Mouse (Mus musculus) myocyte (in vitro differentiated cells): ENCODE results near the gene Jdp2. TPM values are rescaled to one million over a fixed set of nuclear protein-coding genes. Genes with fewer than 3 reads are reported as not detected.

Experiments used
- H3K27me3 ChIP-seq: one replicate; pipeline ENCODE4 v1.6.1; 2011; ENCODE audit not compliant: control insufficient read depth, insufficient read depth, insufficient read length
- H3K36me3 ChIP-seq: one replicate; pipeline ENCODE4 v1.6.1; 2011; ENCODE audit not compliant: control insufficient read depth, insufficient read depth
- H3K4me2 ChIP-seq: one replicate; pipeline ENCODE4 v1.6.1; 2011; ENCODE audit warnings: low read depth, control low read depth
- H3K4me3 ChIP-seq: one replicate; pipeline ENCODE4 v1.5.1; 2011; ENCODE audit warnings: mild to moderate bottlenecking, control low read depth, moderate library complexity
- H3K79me2 ChIP-seq: one replicate; pipeline ENCODE4 v1.6.1; 2011; ENCODE audit not compliant: control insufficient read depth, insufficient read depth
- H3ac ChIP-seq: one replicate; pipeline ENCODE4 v1.6.1; 2011; ENCODE audit not compliant: control insufficient read depth, insufficient read length
- CEBPB ChIP-seq: IDR thresholded peaks from 2 replicates; pipeline ENCODE4 v1.6.1; 2011; ENCODE audit warnings: mild to moderate bottlenecking, moderate library complexity; ENCODE audit not compliant: poor library complexity, insufficient read depth, severe bottlenecking
- E2F4 ChIP-seq: IDR thresholded peaks from one replicate; pipeline ENCODE4 v1.6.1; 2011; ENCODE audit warnings: mild to moderate bottlenecking, control low read depth, moderate library complexity; ENCODE audit not compliant: insufficient read depth
- MAX ChIP-seq: IDR thresholded peaks from one replicate; pipeline ENCODE4 v1.6.1; 2011; ENCODE audit warnings: low read depth, mild to moderate bottlenecking, control low read depth
- MYOD1 ChIP-seq, 3 experiments: IDR thresholded peaks; one replicate each; pipeline ENCODE4 v1.6.1; 2011; ENCODE audit warnings: control low read depth in 2 of 3, low read depth in 2 of 3, mild to moderate bottlenecking in 2 of 3, moderate library complexity in 1 of 3; ENCODE audit not compliant: insufficient read length in 2 of 3, control insufficient read depth in 1 of 3
- MYOG ChIP-seq, 3 experiments: IDR thresholded peaks; one replicate each; pipeline ENCODE4 v1.6.1; 2011; ENCODE audit warnings: control low read depth in 2 of 3, low read depth in 2 of 3, mild to moderate bottlenecking in 2 of 3; ENCODE audit not compliant: insufficient read length in 2 of 3, control insufficient read depth in 1 of 3, insufficient read depth in 1 of 3
- POLR2A ChIP-seq: IDR thresholded peaks from one replicate; pipeline ENCODE4 v1.6.1; 2011; ENCODE audit warnings: low read depth, mild to moderate bottlenecking, control low read depth, moderate library complexity; ENCODE audit not compliant: insufficient read length
- POLR2AphosphoS2 ChIP-seq: IDR thresholded peaks from one replicate; pipeline ENCODE4 v1.6.1; 2011; ENCODE audit warnings: low read depth, control low read depth; ENCODE audit not compliant: insufficient read length
- REST ChIP-seq: IDR thresholded peaks from one replicate; pipeline ENCODE4 v1.6.1; 2011; ENCODE audit warnings: mild to moderate bottlenecking, control low read depth, moderate library complexity; ENCODE audit not compliant: insufficient read depth, insufficient read length
- SRF ChIP-seq: IDR thresholded peaks from one replicate; pipeline ENCODE4 v1.6.1; 2011; ENCODE audit warnings: low read depth; ENCODE audit not compliant: control insufficient read depth, insufficient read length
- TCF12 ChIP-seq: IDR thresholded peaks from one replicate; pipeline ENCODE4 v1.6.1; 2011; ENCODE audit warnings: mild to moderate bottlenecking, control low read depth; ENCODE audit not compliant: poor library complexity, insufficient read depth, severe bottlenecking
- TCF3 ChIP-seq: IDR thresholded peaks from one replicate; pipeline ENCODE4 v1.6.1; 2011; ENCODE audit warnings: low read depth, control low read depth; ENCODE audit not compliant: insufficient read length
- USF1 ChIP-seq: IDR thresholded peaks from one replicate; pipeline ENCODE4 v1.6.1; 2011; ENCODE audit warnings: low read depth, mild to moderate bottlenecking, control low read depth, moderate library complexity
- polyA plus RNA-seq: library from polyadenylated mRNA; unstranded; fragments of >200 nt; fragmentation: generic; extraction: Trizol; gene quantifications from one replicate; pipeline ENCODE4 v1.2.1, GENCODE M21; 2012; ENCODE audit warnings: missing spikeins

Gene Jdp2
- polyA plus RNA-seq, 1 experiment, result 72.9 TPM

DNA sequence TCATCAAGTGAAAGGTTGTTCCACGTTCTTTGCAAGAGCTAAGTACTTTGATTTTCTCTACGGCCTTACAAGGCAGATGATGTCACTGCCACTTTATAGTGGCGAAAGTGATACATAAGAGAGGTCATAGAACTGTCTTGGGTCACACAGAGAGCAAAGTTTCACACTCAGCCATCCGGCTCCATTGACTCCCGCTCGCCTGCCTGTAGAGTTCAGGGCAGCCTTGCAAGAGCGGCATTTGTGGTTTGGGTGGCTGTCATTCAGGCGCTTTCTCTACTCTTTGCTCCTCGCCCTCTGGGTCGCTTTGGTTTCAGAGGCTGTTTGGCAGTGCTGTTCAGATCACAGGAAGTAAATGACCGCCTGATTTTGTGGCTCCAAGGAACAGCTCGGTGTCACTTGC is 4.0 kb downstream of the Jdp2 start:
- H3K79me2 ChIP-seq, result peaks cover 77% of the 10 kb centered on the region
- H3K36me3 ChIP-seq, result peaks cover 15% of the 10 kb centered on the region
- peak overlapping the region; percentile 99 for H3K4me2 ChIP-seq
- TF ChIP-seq E2F4, result no peak
- TF ChIP-seq REST, result no peak
- H3K27me3 ChIP-seq, result no peaks in the 10 kb centered on the region
- no peak overlapping the region for H3ac ChIP-seq
- H3K4me3 ChIP-seq, result peak overlapping the region; percentile 95

DNA sequence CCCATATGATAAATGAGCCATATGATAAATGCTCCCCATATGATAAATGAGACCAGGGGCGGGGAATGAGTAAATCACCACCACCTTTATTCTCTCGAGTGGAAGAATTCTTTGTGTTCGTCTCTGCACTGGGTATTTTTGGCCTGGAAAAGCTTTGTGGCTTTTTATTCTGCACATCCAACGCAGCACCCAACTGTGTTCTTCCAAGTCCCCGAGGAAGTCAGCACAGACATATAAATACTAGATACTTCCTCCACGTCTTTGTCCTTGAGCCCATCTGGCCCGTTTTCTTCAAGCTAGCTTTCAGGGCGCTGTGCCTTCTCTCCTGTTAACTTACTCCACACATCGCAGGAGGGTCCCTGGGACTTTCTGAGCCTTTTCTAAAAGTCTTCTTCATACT is 4.9 kb downstream of the Jdp2 start:
- Histone ChIP-seq H3K27me3 (no peaks in the 10 kb centered on the region), H3K79me2 (peaks cover 87% of the 10 kb centered on the region), H3K4me2 (peak overlapping the region; percentile 99), H3ac (no peak overlapping the region), H3K36me3 (peaks cover 22% of the 10 kb centered on the region), H3K4me3 (peak overlapping the region; percentile 95)
- TF ChIP-seq POLR2A, result no peak
- TF ChIP-seq SRF, result no peak
- no peak for TF ChIP-seq MYOG (IDR thresholded peaks at IDR 0.05; ENCODE audit: control insufficient read depth in 1 of 3, insufficient read depth in 1 of 3, insufficient read length in 2 of 3, low read depth in 2 of 3)
- TF ChIP-seq POLR2AphosphoS2, result no peak
- no peak for TF ChIP-seq MAX
- TF ChIP-seq TCF12, result no peak
- TF ChIP-seq CEBPB, result no peak
- TF ChIP-seq TCF3, result no peak
- TF ChIP-seq USF1, result no peak
- no peak for TF ChIP-seq MYOD1 (IDR thresholded peaks at IDR 0.05; ENCODE audit: control insufficient read depth in 1 of 3, insufficient read length in 2 of 3, low read depth in 2 of 3)
- TF ChIP-seq REST, result no peak
- no peak for TF ChIP-seq E2F4

DNA sequence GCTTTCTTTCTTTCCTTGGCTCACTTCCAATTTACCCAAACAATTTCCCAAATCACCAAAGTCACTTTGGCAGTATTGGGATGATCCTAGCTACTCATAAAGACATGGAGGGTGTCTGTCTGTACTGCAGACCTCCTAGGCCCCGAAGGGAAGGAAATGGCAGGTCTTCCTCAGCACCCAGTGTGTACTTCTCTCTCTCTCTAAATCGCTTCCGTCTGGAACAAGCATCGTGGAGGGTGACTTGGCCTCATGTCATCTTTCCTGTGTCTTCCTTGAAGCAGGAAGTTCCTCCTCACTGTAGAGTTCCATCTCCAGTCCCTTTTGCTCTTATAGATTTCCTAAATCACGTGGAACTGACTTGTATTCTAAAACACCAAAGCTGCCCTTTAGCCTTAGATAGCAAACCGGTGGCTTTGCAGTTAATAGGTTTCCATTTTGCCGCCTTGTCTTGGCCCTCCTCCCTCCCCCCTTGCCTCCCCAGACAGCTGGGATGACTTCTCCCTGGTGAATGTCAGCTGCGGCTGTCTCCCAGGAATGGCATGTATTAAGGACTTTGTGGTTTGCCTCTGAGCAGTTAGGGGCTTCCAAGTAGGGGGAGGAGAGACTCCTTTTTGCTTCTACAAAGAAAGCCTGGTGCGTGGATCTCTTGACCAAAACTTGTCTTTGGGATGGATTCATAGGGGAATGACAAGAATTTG is 5.6 kb downstream of the Jdp2 start:
- Histone ChIP-seq H3K27me3 (no peaks in the 10 kb centered on the region), H3K4me2 (peak overlapping the region; percentile 99)
- TF ChIP-seq CEBPB (0 out of 2 replicates have a peak, but pooled peaks have one; percentile 5), MAX (no peak), POLR2AphosphoS2 (no peak), TCF3 (peak; percentile 84), MYOG (IDR thresholded peaks at IDR 0.05; ENCODE audit: control insufficient read depth in 1 of 3, insufficient read depth in 1 of 3, insufficient read length in 2 of 3, low read depth in 2 of 3) (peak; percentile 84 to 98 (median 98)), E2F4 (peak; percentile 85), MYOD1 (IDR thresholded peaks at IDR 0.05; ENCODE audit: control insufficient read depth in 1 of 3, insufficient read length in 2 of 3, low read depth in 2 of 3) (peak; percentile 95 to 99 (median 96)), TCF12 (peak; percentile 95)

DNA sequence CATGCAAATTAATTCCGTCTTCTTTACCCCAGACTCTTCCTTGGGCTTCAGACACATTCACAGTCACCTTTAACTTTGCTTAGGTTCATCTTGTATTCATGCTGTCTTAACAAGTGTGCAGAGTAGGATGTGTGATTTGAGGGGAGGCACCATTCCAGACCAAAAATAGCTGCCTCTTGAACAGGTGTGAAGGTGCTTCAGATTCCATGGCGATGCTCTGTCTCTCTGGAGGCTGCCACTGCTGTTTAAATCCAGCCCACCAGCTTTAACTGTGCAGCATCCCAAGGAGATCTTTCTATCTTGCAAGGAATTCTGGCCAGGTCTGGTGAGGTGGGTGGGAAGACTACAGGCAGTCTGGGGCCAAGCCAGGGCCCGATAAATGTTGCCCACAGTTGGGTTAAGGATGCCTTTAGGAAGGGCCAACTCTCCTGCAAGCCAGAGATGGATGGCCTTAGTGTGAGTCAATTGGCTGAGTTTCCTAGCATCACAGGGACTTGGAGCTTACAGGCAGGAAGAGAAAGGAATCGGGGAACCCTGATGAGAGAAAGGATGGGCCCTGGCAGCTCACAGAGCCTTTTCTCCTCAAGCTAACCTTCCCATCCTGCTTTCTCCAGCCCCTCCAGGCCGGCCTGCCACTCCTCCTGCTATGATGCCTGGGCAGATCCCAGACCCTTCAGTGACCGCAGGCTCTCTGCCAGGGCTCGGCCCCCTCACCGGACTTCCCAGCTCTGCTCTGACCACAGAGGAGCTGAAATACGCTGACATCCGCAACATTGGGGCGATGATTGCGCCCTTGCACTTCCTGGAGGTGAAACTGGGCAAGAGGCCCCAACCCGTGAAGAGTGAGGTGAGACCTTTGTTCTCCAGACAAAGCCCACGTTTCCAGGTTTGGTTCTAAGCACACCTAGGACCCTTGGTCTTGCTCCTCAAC is 9.0 kb downstream of the Jdp2 start:
- Histone ChIP-seq H3K4me3 (no peak overlapping the region), H3K79me2 (peaks cover 96% of the 10 kb centered on the region), H3ac (no peak overlapping the region), H3K27me3 (no peaks in the 10 kb centered on the region), H3K4me2 (no peak overlapping the region), H3K36me3 (peaks cover 47% of the 10 kb centered on the region)
- peak in 1 of 3 experiments; percentile 49 for TF ChIP-seq MYOG (IDR thresholded peaks at IDR 0.05; ENCODE audit: control insufficient read depth in 1 of 3, insufficient read depth in 1 of 3, insufficient read length in 2 of 3, low read depth in 2 of 3)
- TF ChIP-seq POLR2A, result peak; percentile 12
- no peak for TF ChIP-seq SRF
- peak in 2 of 3 experiments; percentile 38 to 77 for TF ChIP-seq MYOD1 (IDR thresholded peaks at IDR 0.05; ENCODE audit: control insufficient read depth in 1 of 3, insufficient read length in 2 of 3, low read depth in 2 of 3)

More for the DNA sequence above, 5.6 kb downstream of the Jdp2 start:
- Histone ChIP-seq H3K36me3 (peaks cover 26% of the 10 kb centered on the region), H3K79me2 (peaks cover 92% of the 10 kb centered on the region), H3ac (no peak overlapping the region), H3K4me3 (peak overlapping the region; percentile 95)

DNA sequence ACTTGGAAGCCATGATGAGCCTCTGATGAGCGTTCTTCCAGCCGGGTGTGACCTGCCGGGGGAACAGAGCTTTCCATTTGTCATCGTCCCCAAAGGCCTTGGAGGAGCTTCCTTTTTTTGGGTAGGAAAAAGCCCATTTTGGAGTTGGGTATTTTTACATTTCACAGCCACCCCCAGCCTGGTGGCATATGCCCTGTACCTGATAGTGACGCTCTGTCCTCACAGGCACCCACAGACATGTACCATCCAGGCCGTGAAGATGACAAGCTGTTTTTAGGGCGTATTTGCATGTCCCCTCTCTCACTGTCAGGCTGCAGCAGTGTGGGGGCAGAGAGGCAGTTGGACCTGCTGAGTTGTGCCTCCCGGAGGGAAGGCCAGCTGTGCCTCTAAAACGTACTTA is 11.3 kb downstream of the Jdp2 start:
- H3K27me3 ChIP-seq, result no peaks in the 10 kb centered on the region
- no peak overlapping the region for H3ac ChIP-seq
- H3K4me2 ChIP-seq, result no peak overlapping the region
- TF ChIP-seq POLR2A (peak; percentile 28), SRF (no peak), E2F4 (no peak)
- peaks cover 98% of the 10 kb centered on the region for H3K79me2 ChIP-seq
- H3K4me3 ChIP-seq, result no peak overlapping the region
- H3K36me3 ChIP-seq, result peaks cover 65% of the 10 kb centered on the region
